Mouse (Mus musculus) neural tube, embryonic 15.5 days (tissue): ENCODE data around the gene Bend3. TPM values are rescaled to one million over a fixed set of nuclear protein-coding genes. Genes with fewer than 3 reads are reported as not detected.

Experiments used
- polyA plus RNA-seq: library from polyadenylated mRNA; unstranded; fragments of >200 nt; fragmentation: Nextera tagmentation; extraction: Ambion mirVana; gene quantifications from 2 replicates; pipeline ENCODE4 v1.2.1, GENCODE M21; 2015

The Bend3 gene
- polyA plus RNA-seq, 1 experiment from 2014 or later: 2.9 TPM

Other genes starting within 250 kb of the Bend3 start
- gene Gm9803, start 45.3 kb downstream of the Bend3 start, polyA plus RNA-seq: 17.6 and 25.6 TPM in 2 replicates
- 69.5 and 72.1 TPM in 2 replicates for gene 1700021F05Rik, start 62.2 kb downstream of the Bend3 start, polyA plus RNA-seq
- 638 and 740 TPM in 2 replicates for gene Cd24a, start 99.5 kb downstream of the Bend3 start, polyA plus RNA-seq